Mouse (Mus musculus): ENCODE measurements around the gene Arhgef17.

The Arhgef17 gene

GRCm38 (mm10) chr7:100931926-100932480 is at the start of gene Arhgef17:
Arhgef17 (minus strand) TSS chr7:100932107.
- in situ Hi-C loops (cut with MboI, MseI) = no loop called here

GRCm38 (mm10) chr7:100979175-100979574 is 47.3 kb upstream of the Arhgef17 start:
- in situ Hi-C loops (cut with MboI, MseI) = no loop called here

DNA sequence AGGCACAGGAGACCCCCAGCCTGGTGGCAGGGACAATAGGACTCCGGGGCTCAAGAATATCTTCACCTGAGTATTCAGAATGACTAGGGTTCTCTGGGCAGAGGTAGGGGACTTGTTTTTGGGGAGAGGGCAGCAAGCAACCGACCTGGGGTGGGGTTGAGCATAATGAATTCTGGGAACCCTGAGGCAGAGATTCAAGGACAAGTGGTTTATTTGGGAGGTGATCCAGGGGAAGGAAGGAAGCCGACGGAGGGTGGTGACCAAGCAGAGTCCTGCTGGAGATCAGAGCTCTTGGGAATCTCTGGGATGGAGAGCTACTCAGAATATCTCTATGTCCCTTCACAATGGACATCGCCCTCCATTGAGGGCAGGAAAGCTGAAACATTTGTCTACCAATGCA is 46.3 kb upstream of the Arhgef17 start:
- in situ Hi-C loops (cut with MboI, MseI) = no loop called here

- in situ Hi-C loops (cut with MboI, MseI) = no loop called here
Measured at GRCm38 (mm10) chr7:100974135-100974903, 42.4 kb upstream of the Arhgef17 start, which contains the start of gene P2ry6. P2ry6 (minus strand) TSS chr7:100974649.

DNA sequence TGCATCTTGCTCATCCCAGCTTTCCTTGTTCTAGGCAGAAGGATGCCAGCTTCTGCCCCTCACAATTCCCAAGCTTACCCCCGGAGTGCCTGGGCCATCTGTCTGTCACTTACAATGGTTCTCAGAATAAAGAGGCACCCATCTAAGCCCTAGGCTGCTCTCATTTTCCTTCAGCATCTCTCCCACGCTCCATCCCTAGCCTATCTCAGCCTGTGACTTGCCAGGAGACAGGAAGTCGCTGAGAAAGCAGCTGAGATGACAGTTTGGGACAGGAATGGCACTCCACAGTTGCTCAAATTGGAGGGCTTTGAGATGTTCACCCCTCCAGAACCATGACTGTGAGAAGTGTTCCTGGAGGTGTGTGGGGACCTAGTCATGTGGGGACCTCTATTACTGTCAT is 41.0 kb upstream of the Arhgef17 start:
- in situ Hi-C loops (cut with MboI, MseI) = no loop called here

DNA sequence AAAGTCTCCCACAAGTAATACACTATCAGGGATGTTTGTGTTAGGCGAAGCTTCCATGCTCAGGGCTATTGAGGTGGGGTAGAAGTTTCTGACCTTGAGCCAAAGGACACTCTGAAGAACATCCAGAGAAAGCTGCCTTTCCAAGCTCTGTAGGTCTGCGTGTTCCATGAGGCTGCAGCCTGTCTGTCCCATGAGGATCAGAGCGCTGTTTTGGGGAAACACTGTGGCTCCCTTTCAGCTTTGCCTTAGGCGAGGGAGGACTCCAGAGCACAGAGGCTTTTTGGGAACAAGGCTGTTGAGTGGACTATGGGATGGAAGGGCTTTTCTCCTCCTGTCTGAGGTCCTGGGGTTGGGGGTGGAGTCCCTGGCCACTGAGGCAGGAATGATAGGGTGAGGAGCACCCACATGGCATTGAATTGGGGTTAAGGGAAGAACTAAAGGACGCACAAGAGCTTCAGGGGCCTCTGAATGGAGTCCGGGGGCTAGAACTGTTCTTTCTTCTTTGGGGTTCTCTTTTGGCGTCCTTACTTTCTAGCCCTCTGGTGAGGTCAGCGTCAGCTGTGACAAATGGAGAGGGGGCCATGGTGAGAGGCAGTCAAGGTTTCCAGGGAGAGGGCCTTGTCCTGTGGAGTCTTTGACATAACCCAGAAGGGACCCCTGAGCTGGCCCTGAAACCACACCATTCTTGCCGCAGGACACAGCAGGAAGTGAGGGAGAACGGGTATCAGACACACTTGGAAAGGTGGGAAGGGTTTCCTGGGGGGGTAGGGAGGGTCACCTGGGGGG is 37.2 kb upstream of the Arhgef17 start:
- in situ Hi-C loops (cut with MboI, MseI) = no loop called here

DNA sequence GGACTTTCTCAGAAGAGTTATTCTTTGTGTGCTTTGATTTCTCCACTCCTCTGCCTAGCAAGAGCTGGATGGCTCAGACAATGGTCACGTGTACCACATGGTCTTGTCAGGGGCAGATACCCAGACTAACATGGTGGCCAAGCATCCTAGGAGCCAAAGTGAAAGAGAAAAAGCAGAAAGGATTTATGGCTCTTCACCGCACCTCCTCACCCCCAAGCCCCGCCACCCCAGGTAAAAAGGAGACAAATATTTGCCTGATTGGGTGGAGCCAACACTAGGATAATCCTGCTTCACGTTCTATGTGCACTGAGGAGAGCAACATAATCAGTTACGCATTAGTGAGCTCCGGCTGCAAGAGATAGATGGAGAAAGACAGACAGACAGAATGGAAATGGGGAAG is 36.5 kb upstream of the Arhgef17 start:
- in situ Hi-C loops (cut with MboI, MseI) = no loop called here

DNA sequence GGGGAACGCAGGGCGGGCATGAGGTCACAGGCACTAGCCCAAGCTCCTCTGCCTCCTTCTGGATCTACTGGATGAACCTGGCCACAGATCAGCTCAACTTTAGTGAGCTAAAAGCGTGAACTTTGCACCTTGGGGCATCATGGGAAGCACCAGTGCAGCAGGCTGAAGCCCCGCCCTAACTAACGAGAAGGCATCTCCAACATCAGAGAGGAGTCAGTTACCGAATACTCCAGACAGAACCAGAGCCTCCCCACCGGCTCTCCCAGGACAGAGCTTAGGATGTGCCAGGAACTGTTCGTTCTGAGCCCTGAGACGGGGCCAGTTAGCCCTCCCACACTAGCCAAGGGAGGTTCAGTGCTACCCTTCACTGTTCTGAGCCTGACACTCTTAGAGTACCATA is 35.9 kb upstream of the Arhgef17 start:
- in situ Hi-C loops (cut with MboI, MseI) = no loop called here

DNA sequence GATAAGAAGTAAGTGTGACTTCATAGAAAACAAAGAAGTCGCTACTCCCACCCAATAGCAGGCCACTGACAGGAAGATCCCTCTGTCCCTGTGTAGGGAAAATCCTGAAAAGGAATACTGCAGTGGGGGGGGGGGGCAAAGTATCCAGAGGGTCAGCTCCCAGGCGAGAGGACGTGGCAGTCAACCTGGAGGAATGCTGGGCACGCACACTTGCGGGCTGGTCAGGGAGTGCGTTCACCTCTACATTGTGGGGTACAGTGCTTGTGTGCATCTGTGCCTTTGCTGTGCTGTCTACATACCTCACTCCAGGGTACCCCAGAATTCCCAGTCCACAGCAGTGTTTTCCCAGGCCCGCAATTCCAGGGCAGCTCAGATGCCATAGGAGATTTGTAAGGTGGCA is 34.1 kb upstream of the Arhgef17 start:
- in situ Hi-C loops (cut with MboI, MseI) = no loop called here

DNA sequence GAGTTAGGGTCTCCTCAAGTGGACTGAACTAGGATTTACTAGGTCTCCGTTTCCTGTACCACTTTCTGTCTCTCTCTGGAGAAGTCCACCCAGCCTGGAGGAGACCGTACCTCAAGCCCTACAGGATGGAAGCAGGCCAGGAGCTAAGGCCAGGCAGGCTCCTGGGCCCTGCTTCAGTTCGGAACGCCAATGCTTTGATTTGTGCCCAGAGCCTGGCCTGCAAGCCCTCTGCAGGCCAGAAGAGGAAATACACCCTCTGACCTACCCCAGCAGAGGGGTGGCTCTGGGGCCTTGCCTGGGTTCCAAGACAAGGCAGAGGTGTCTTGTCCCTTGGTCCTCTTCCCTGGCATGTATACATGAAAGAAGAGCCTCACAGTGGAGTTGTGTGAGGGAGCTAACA is 33.2 kb upstream of the Arhgef17 start:
- in situ Hi-C loops (cut with MboI, MseI) = no loop called here

- in situ Hi-C loops (cut with MboI, MseI) = no loop called here
Measured at GRCm38 (mm10) chr7:100964242-100964641, 32.3 kb upstream of the Arhgef17 start.

DNA sequence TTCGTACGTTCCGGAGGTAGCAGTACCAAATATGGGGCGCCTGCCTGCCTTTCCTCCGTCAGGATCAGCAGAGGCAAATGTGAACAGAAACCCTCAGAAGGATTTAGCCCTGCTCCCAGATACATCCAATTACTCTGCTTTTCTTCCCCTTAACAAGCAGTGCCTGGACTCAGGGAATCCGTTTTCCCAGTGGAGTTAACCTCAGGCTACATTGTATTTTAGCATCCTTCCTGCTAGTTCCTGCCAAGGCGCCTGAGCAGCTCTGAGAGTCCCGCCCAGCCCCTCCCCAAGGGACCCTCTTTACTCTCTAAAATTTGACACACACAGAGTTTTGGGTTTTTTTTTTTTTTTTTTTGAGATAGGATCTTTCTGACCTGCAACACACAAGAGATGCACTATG is 31.5 kb upstream of the Arhgef17 start:
- in situ Hi-C loops (cut with MboI, MseI) = no loop called here

- in situ Hi-C loops (cut with MboI, MseI) = no loop called here
Measured at GRCm38 (mm10) chr7:100961146-100961545, 29.2 kb upstream of the Arhgef17 start.

DNA sequence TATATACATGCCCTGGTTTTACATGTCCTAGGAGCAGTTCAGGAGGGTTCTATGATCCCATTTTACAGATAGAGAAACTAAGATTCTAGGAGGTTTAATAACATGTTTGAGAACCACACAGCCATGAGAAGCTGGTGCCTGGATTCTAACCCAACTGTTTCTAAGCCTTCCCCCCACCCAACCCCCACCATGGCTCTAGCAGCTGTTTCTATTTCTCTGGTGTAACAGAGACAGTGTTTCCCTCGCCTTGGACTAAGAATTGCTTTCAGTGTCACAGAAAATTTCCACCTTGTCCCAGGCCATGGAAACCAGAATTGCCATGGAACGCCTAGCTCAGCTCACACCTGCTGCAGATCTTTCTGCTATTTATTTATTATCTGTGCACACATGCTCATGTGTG is 28.6 kb upstream of the Arhgef17 start:
- in situ Hi-C loops (cut with MboI, MseI) = no loop called here

DNA sequence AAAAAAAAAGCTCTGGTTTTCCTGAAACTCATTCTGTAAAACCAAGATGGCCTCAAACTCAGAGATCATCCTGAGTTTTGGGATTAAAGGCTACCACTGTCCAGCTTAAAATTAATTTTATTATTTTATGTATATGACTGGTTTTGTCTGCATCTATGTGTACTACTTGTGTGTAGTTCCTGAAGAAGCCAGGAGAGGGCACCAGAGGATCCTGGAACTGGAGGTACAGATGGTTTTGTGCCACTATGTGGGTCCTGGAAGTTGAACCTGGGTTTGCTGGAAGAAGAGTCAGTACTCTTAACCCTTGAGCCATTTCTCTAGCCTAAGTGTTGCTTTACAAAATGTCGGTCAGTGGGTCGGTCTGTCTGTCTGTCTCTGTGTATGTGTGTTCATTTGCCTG is 26.5 kb upstream of the Arhgef17 start:
- in situ Hi-C loops (cut with MboI, MseI) = no loop called here

DNA sequence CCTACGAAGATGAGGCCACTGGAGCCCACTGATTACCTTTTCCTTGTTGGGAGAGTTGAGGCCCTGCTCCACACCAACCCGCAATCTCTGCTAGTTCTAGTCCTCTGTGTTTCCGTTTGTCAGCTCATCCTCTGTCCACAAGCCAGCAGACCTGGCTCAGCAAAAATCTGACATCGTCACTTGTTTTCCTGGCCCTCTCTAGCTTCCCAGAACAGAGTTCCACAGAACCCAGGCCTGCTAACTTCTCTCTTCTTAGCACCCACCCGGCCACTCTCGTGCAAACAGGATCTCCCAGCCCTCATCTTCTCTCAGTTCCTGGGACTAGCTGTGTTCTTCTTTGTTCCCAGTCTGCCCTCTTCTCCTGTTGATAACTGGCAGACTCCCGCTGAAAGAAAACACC is 20.8 kb upstream of the Arhgef17 start:
- in situ Hi-C loops (cut with MboI, MseI) = no loop called here

DNA sequence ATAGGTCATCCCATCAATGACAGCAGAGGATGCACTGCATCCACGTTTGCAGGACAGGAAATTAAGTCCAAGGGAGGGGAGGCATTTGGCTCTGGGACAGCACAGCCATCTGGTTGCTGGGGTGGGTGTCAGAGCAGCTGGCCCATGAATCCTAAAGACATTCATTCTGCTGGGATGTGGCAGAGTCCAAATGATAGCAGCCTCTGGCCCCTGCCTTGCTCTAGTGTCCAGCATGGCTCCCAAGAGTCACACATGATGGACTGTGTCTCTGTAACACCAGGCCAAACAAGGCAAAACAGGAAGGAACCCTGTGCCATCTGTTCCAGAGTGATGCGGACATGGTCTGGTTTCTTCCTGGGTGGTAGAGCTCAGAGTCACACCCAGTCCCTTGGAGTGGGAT is 20.0 kb upstream of the Arhgef17 start:
- in situ Hi-C loops (cut with MboI, MseI) = no loop called here

DNA sequence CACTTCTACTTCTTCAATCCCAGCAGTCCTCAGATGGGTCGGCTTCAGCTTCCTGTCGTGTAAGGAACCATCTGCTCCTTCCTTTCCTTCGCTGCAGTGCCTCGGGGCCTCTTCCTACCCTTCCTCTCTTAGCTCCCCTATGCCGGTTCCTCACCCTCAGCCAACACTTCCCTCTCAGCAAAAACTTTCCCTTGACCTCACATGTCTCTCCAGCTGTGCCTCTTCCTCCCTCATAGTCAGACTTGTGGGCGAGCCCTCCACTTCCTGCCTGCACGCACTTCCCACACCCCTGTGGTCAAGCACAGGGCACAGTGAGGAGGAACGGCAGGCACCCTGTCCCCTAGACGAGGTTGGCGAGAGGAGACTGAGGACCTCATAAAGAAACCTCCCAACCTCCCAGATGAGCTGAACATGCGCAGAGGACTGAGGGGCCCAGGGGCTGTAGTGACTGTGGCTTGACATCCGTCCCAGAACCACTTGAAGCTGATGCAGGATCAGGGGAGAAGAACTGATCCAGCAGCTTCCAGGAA is 18.6 kb upstream of the Arhgef17 start:
- in situ Hi-C loops (cut with MboI, MseI) = no loop called here

GRCm38 (mm10) chr7:100950031-100950430 is 18.1 kb upstream of the Arhgef17 start:
- in situ Hi-C loops (cut with MboI, MseI) = no loop called here

DNA sequence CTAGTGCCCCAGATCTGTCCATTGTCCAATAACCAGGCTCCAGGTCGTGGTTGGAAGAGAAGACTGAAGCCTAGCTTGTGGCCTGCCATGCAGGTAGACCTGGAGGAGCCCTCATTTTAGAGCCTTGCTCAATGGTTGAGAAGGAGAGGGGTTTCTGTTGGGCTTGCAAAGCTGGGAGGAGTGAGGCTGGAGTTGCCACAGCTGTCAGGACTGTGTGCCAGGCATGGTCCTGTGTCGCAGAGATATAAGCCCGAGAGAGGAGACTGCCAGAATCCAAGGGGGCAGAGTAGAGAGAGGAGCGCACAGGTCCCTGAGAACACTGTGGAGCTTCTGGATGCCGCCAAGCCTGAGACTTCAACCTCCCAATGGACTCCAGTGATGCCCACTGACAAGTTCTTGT is 12.8 kb upstream of the Arhgef17 start:
- in situ Hi-C loops (cut with MboI, MseI) = no loop called here

- in situ Hi-C loops (cut with MboI, MseI) = no loop called here
Measured at GRCm38 (mm10) chr7:100944306-100944705, 12.4 kb upstream of the Arhgef17 start.

GRCm38 (mm10) chr7:100942789-100943615 is 11.1 kb upstream of the Arhgef17 start:
- in situ Hi-C loops (cut with MboI, MseI) = no loop called here

All from T-helper 2 cell (primary cell).